17 mouse cellular contexts compared by ENCODE assay signal in the genomic region with DNA sequence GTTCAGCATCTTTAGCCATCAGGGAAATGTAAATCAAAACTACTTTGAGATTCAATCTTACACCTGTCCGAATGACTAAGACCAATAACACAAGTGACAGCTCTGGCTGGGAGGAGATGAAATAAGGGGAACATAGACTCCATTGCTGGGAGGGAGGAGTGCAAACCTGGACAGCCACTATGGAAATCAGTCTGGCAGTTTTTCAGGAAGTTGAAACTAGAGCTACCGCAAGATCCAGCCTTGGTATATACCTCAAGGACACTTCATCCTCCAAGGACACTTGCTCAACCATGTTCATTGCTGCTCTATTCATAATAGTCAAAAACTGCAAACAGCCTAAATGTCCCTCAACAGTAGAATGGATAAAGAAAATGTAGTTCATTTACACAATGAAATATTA. TPM values are rescaled to one million over a fixed set of nuclear protein-coding genes. Genes with fewer than 3 reads are reported as not detected.
DNase-seq lines count a peak whose midpoint lies in the region; ATAC-seq and TF ChIP-seq lines count a peak whose summit lies in the region.
"Had no signal": no experiment of that assay in that cellular context is flagged by ENCODE, and none has a peak within 500 bp of the region (broad histone marks: within the 10 kb centered on the region; RNA-seq: fewer than 3 reads in every experiment).

No protein-coding gene starts in this region.

- H3K9ac ChIP-seq in CH12.LX (ENCODE audit: insufficient read depth, low read depth), result no peak overlapping the region
- H3K9ac ChIP-seq: embryonic facial prominence, embryonic 12.5 days; forebrain, embryonic 15.5 days; heart, embryonic 13.5 days; hindbrain, embryonic 15.5 days had no signal

- H3K36me3 ChIP-seq in kidney, adult 2 months (ENCODE audit: control insufficient read depth, insufficient read depth, low read length), result peaks cover 4% of the 10 kb centered on the region; the same call in 1 of the 2 replicates
- H3K36me3 ChIP-seq in CH12.LX (replicated peaks in 1 of 2; ENCODE audit: control insufficient read depth in 1 of 2, insufficient read depth in 1 of 2, low read length in 1 of 2), result peaks cover 14 to 56% of the 10 kb centered on the region in 2 experiments

- no peak overlapping the region for H3K4me3 ChIP-seq in kidney, adult 2 months (ENCODE audit: insufficient read depth, low read depth, low read length)
- no peak overlapping the region for H3K4me3 ChIP-seq in CH12.LX (replicated peaks in 1 of 3; ENCODE audit: low read depth in 2 of 3, low read length in 2 of 3, poor library complexity in 1 of 3)
- H3K4me3 ChIP-seq: embryonic facial prominence, embryonic 12.5 days; forebrain, embryonic 15.5 days; heart, embryonic 13.5 days; hindbrain, embryonic 15.5 days had no signal

- in situ Hi-C loops in CH12.LX (cut with MboI; ENCODE audit: low pct_ligation_motif_present, low pct_unique_long_range_greater_than_20kb, low sequenced_read_pairs), result no loop called here

- 78% methylated on average over 2 of the region's 2 CpGs for WGBS in kidney, adult 2 months

- peaks cover 14% of the 10 kb centered on the region; the same call in 1 of the 2 replicates for H3K4me1 ChIP-seq in kidney, adult 2 months (ENCODE audit: control insufficient read depth, insufficient read depth, low read length)
- H3K4me1 ChIP-seq in CH12.LX (ENCODE audit: control insufficient read depth in 1 of 2, insufficient read depth in 2 of 2), result peaks cover 0 to 10% of the 10 kb centered on the region in 2 experiments; a peak in 1 of 4 replicates
- H3K4me1 ChIP-seq: embryonic facial prominence, embryonic 12.5 days; forebrain, embryonic 15.5 days; heart, embryonic 13.5 days; hindbrain, embryonic 15.5 days had no signal

- no peak for TF ChIP-seq POLR2A in kidney, adult 2 months (IDR thresholded peaks at IDR 0.05; ENCODE audit: low read depth, low read length)
- TF ChIP-seq POLR2A in CH12.LX (IDR thresholded peaks at IDR 0.05; ENCODE audit: low read depth, low read length), result no peak

- no peaks in the 10 kb centered on the region for H3K27me3 ChIP-seq in kidney, adult 2 months (replicated peaks; ENCODE audit: control insufficient read depth, insufficient read depth, low read length)
- H3K27me3 ChIP-seq in CH12.LX (replicated peaks), result no peaks in the 10 kb centered on the region
- H3K27me3 ChIP-seq: embryonic facial prominence, embryonic 12.5 days; forebrain, embryonic 15.5 days; heart, embryonic 13.5 days; hindbrain, embryonic 15.5 days had no signal

- dilution Hi-C loops in CH12.LX (cut with MboI; ENCODE audit: extremely low pct_ligation_motif_present, extremely low pct_unique_long_range_greater_than_20kb, low sequenced_read_pairs), result no loop called here

- no peaks in the 10 kb centered on the region for H3K9me3 ChIP-seq in CH12.LX (replicated peaks; ENCODE audit: low read length)
- H3K9me3 ChIP-seq: embryonic facial prominence, embryonic 12.5 days; forebrain, embryonic 15.5 days; G1E; heart, embryonic 13.5 days; hindbrain, embryonic 15.5 days had no signal

- ATAC-seq in megakaryocyte progenitor cell, adult 5-6 weeks (replicated peaks; ENCODE audit: poor library complexity), result peak; percentile 72
- ATAC-seq: forebrain, embryonic 15.5 days; intestine, postnatal 0 days had no signal

- no peak overlapping the region for H3K4me2 ChIP-seq in CH12.LX (ENCODE audit: insufficient read depth, low read depth, poor library complexity, severe bottlenecking)
- H3K4me2 ChIP-seq: embryonic facial prominence, embryonic 12.5 days; forebrain, embryonic 15.5 days; heart, embryonic 13.5 days; hindbrain, embryonic 15.5 days had no signal

- TF ChIP-seq RAD21 in CH12.LX (IDR thresholded peaks at IDR 0.05; ENCODE audit: low read depth, low read length), result no peak

- no peak for TF ChIP-seq CTCF in kidney, adult 2 months (conservative IDR thresholded peaks at IDR 0.05; ENCODE audit: insufficient read depth, insufficient read length, low read depth, low read length)
- TF ChIP-seq CTCF in CH12.LX (conservative IDR thresholded peaks at IDR 0.05 in 1 of 2, IDR thresholded peaks at IDR 0.05 in 1 of 2; ENCODE audit: low read depth in 2 of 2, low read length in 2 of 2), result no peak

- DNase-seq in adrenal gland, postnatal 14 days, result peak; percentile 32
- no peak for DNase-seq in adrenal gland, postnatal 10 days
- DNase-seq in kidney, adult 2 months, result peak; percentile 17
- no peak for DNase-seq in kidney, adult 8-10 months
- DNase-seq in CH12.LX (ENCODE audit: extremely low read depth), result peak; percentile 8
- no peak for DNase-seq in frontal cortex, postnatal 14 days (ENCODE audit: low spot score in 2 of 2)
- DNase-seq: cerebellum, adult 11-12 months; cerebellum, adult 9-10 months; cerebellum, postnatal 25 days; heart, postnatal 36 days had no signal

- no peak for TF ChIP-seq EP300 in CH12.LX (IDR thresholded peaks at IDR 0.05; ENCODE audit: low read length)

- no peak overlapping the region for H3K27ac ChIP-seq in kidney, adult 2 months (ENCODE audit: insufficient read depth, low read depth, low read length)
- H3K27ac ChIP-seq in CH12.LX (ENCODE audit: insufficient read depth, low read depth), result no peak overlapping the region
- H3K27ac ChIP-seq: embryonic facial prominence, embryonic 12.5 days; forebrain, embryonic 15.5 days; heart, embryonic 13.5 days; hindbrain, embryonic 15.5 days had no signal

- 0 out of 2 replicates have a peak, but pooled peaks cover 3% of the 10 kb centered on the region for H3K79me2 ChIP-seq in CH12.LX (replicated peaks; ENCODE audit: control insufficient read depth, extremely low read depth, insufficient read depth, poor library complexity, severe bottlenecking)

TF ChIP-seq in CH12.LX, 34 proteins besides CTCF, POLR2A, EP300 and RAD21:
- TF ChIP-seq GABPA (IDR thresholded peaks at IDR 0.05; ENCODE audit: insufficient replicate concordance, low read depth, low read length) (no peak), ZKSCAN1 (IDR thresholded peaks at IDR 0.05; ENCODE audit: borderline replicate concordance, low read depth, low read length) (no peak), KAT2A (IDR thresholded peaks at IDR 0.05; ENCODE audit: insufficient replicate concordance, low read length) (no peak), POLR2AphosphoS2 (IDR thresholded peaks at IDR 0.05; ENCODE audit: low read depth, low read length) (no peak), PAX5 (IDR thresholded peaks at IDR 0.05; ENCODE audit: low read length) (no peak), NELFE (IDR thresholded peaks at IDR 0.05; ENCODE audit: low read depth, low read length) (no peak), TCF12 (IDR thresholded peaks at IDR 0.05; ENCODE audit: low read depth, low read length) (no peak), MAZ (IDR thresholded peaks at IDR 0.05; ENCODE audit: low read depth, low read length) (no peak), TBP (conservative IDR thresholded peaks at IDR 0.05; ENCODE audit: low read depth, low read length) (no peak), MEF2A (IDR thresholded peaks at IDR 0.05; ENCODE audit: borderline replicate concordance, low read depth, low read length) (no peak)

RNA-seq across cellular contexts. Expression of a gene that starts 23.9 kb away (rescaled TPM):
- total RNA-seq in adrenal gland, postnatal 14 days (2021), result 33.6 and 39.6 TPM in 2 replicates
- total RNA-seq in adrenal gland, postnatal 10 days (2021), result 10 to 100 TPM; 28.7 to 40.0 TPM
- 5.1 and 5.2 TPM in 2 replicates for polyA plus RNA-seq in kidney, adult 2 months (2012; rRNA removed)
- total RNA-seq in CH12.LX (2012; rRNA removed), result 5.3 and 6.8 TPM in 2 replicates
- 3.5 and 3.6 TPM in 2 replicates for total RNA-seq in CH12.LX (2014; rRNA removed)
- polyA plus RNA-seq in CH12.LX (2012; ENCODE audit: insufficient read length, low read depth), result 8.3 and 8.5 TPM in 2 replicates
- total RNA-seq in megakaryocyte progenitor cell, adult 5-6 weeks (2015), result 91.6 and 99.8 TPM in 2 replicates
- total RNA-seq in megakaryocyte progenitor cell, adult 5-6 weeks (2017), result 67.2 and 84.5 TPM in 2 replicates

Comparison
In these comparisons a context has a peak if more than half of its experiments do, and no peak if none do; other contexts are left out.
1. DNase-seq: peak in adrenal gland, postnatal 14 days (single experiment), kidney, adult 2 months (single experiment) and CH12.LX (single experiment); none in adrenal gland, postnatal 10 days (single experiment), kidney, adult 8-10 months (0 of 2) and frontal cortex, postnatal 14 days (0 of 2).